Mouse (Mus musculus) erythroblast, embryonic 14.5 days (primary cell): ENCODE measurements at regions not wholly inside any gene's neighbourhood (a gene's known extent, or its start where the extent isn't known, plus 50 kb on each side); places are given as distances from the start of the nearest gene placed in this dataset.

Experiments used
- GATA1 ChIP-seq: IDR thresholded peaks from 2 replicates; pipeline ENCODE4 v1.6.1; 2012; ENCODE audit warnings: low read length, inconsistent platforms, mixed read lengths
- TAL1 ChIP-seq: IDR thresholded peaks from 3 replicates; pipeline ENCODE4 v1.6.1; 2012; ENCODE audit warnings: low read length, inconsistent platforms, mixed read lengths

GRCm38 (mm10) chr6:31934826-31935225 is 115.2 kb upstream of the 1700012A03Rik start:
- no peak for TF ChIP-seq GATA1
- TF ChIP-seq TAL1 = no peak
